Mouse (Mus musculus) olfactory bulb, adult 2 months (tissue): ENCODE results near the gene App.

ENCODE experiments used
- CTCF ChIP-seq: fragments of 200-500 bp; IDR thresholded peaks from 2 replicates; pipeline ENCODE4 v1.5.1; 2012; ENCODE audit warnings: low read depth, mild to moderate bottlenecking, low read length, moderate library complexity; ENCODE audit not compliant: insufficient read depth
- POLR2A ChIP-seq: fragments of 200-500 bp; IDR thresholded peaks from 2 replicates; pipeline ENCODE4 v1.6.1; 2012; ENCODE audit warnings: mild to moderate bottlenecking, low read depth, low read length, moderate library complexity; ENCODE audit not compliant: insufficient read depth

DNA sequence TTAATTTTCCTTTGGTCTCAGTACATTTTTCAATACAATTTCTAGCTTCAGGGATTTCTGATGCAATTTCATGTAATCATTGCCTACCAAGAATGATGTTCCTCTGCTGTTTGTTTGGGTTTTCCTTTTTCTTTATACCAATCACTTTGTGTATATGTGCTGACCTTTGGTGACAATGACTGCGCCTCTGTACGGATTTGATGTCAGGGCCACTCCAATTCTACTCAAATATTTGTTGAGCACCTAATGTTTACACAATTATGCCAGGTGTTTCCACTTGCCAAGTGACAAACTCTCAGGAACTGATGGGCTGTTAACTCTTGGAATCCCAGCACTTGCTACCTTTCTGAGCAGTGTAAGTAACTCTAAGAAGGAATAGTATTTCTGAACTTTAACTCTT, 98.2 kb downstream of the App start:
- TF ChIP-seq POLR2A (no peak), CTCF (no peak)
